Mouse (Mus musculus) thymus, postnatal 14 days (tissue): ENCODE results near the gene Atg16l2.

Source experiments
- DNase-seq: peaks from one replicate; pipeline ENCODE4 v3.0.0; 2021

Atg16l2 gene

GRCm38 (mm10) chr7:101291211-101291610, 10.8 kb downstream of the Atg16l2 start:
- no peak for DNase-seq

DNA sequence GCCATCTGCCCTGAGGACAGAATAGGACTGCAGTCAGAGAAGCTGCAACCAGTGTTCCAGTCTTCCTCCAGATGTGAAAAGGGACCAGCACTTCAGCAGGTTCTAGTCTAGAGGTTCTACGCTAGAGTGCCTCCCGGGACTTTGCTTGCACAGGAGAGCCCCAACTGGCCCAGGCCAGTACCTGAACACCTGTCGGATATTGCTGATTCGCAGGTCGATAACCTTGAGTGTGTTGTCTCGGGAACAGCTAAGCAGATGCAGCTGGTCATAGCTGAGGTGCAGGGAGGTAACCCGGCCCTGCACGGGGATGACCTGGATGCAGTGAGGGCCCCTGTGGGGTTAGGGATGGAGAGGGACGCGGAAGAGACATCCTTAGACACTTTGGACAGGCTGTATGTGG, 11.7 kb downstream of the Atg16l2 start:
- no peak for DNase-seq

GRCm38 (mm10) chr7:101288436-101288835, 13.6 kb downstream of the Atg16l2 start:
- peak; percentile 42 for DNase-seq

- DNase-seq, result no peak
Observed at GRCm38 (mm10) chr7:101287820-101288219, 14.2 kb downstream of the Atg16l2 start.

DNA sequence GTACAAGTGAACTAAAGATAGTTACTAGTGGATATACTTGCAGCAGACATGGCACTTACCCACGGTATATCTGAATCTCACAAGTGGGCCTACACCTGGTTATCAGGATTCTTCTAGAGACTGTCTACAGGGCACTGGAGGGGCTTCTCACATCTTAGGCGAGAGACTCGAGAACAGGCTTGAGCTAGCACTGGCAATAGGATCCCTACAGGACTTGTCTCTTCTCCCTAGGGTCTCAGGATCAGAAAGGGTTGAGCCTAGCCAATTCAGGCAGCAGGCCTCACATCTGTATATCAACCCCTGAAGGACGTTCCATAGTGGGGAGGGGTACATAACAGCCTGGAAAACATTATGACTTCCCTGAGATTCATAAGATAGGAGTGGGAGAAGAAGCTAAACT, 15.2 kb downstream of the Atg16l2 start:
- no peak for DNase-seq

DNA sequence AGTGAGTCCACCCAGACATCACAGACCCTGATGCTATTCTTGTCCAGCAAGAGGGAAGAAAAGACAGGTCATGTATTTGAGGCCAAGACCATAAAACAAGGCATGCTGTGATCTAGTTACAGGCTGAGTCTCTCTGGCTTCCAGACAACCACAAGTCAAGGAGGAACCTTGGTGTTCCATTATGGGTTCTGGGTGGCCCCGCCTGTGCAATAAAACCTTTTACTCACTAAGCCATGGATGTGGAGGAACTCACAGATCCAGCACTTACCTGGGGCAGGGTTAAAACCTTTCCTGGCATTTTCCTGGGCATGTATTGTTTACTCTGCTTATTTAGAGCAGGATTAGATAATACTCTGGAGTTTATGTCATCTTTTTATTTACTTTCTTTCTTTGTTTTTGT, 17.5 kb downstream of the Atg16l2 start:
- no peak for DNase-seq

DNA sequence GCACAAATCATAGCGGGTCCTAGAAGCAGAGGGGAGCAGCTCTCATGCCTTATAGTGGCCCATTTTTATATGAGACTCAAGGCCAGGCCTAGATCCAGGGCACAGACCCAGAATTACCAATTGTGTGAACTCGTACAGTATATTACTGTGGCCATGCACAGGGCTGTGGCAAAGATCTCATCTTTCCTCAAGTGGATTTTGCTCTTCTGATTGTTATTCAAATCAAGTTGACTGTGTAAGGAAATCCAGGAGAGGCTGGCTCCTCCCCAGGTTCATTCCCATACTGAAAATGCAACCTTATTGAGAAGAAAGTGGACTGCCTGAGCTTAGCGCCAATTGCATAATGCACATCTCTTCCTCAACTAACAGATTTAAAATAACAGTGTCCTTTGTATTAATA, 19.3 kb downstream of the Atg16l2 start:
- no peak for DNase-seq

DNA sequence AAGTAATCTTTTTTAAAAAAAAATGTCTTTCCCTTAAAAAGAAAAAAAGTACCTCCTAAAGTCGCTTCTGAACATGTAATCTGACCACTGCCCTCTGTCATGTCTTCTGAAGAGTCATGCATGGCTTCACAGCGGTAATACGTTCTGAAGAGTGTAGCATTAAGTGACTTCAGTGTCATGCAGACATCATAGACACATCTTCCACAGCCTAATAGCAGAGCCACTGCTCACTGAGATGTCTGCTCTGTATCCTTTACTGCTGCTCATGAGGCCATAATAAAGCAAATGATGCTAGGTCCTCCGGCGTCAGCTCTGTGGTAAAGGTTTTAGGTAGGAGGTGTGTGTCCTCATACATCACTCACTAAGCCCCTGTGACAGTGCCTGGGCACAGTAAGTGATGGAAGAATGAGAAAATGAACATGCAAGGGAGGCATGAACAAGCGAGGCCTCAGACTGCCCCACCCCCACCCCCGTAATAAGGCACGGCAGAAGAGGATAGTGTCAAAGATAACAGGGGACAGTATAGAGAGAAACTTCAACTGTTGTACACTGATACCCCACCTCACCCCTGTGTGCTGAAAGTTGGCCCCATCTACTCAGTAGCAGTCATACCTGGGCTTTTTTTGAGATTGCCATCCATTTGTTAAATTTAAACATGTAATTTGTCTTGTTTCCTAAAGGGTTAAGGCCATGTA, 29.4 kb downstream of the Atg16l2 start:
- no peak for DNase-seq

- DNase-seq, result no peak
Observed at GRCm38 (mm10) chr7:101271602-101272001, 30.4 kb downstream of the Atg16l2 start.

- DNase-seq, result no peak
Observed at GRCm38 (mm10) chr7:101267457-101268259, 34.4 kb downstream of the Atg16l2 start.

DNA sequence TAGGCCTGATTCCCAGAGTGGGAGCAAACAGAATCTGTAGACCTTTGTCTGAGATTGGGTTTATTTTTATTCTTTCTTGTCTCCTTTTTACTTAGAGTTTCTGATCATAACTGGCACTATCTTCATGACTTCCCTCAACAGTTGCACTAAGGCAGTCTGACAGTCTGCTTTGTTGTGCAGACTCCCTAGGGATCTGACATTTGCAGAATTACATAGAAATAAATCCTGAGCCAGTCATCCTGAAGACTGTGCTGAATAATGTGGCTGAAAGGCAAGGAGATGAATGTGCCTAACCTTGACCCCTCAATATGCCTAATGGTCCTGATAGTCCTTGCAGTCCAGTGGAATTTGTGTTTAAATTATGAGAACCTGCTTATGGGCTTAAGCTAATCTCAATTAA, 38.5 kb downstream of the Atg16l2 start:
- no peak for DNase-seq

DNA sequence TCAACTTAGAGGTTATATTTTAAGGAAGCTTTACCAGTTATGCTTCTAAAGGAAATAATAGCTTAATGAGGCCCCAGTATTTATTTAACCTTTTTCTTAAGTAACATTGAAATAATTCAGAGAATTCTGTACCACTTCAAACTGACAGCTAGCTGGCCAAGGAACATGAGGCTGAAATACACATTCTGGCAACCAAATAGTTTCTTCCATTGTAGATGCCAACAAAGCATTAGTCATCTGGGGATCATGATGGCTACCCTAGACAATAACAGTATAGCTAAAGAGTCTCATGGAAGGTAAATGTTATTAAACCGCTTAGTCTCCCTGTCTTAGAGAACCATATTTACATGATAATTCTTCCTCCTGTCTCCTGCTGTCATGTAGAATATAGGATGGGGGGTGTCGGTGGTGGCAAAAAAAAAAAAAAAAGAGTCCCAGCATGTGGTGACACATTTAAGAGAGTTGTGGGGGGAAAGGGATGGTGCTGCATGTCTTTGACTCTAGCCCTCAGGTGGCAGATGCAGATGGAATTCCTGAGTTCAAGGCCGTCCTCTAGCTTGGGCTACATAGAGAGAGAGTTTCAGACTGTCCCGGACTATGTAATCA, 40.0 kb downstream of the Atg16l2 start:
- DNase-seq, result no peak

DNA sequence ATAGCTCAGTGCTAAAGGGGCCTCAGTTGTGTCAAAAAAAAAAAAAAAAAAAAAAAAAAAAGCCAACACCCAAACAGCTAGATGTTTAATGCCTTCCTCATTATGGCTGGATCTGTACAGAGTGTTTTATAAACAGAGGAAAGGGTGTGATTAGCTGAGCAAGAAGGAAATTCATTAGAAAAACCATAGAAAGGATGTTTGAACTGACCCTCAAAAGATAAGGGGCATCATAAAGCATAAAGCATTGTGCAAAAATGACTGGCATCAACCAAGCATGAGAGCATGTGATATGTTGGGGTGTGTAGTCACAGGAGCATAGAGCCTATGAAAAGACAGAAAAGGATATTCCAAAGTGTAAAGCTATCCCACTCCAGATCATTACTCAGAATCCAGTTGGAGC, 43.6 kb downstream of the Atg16l2 start:
- no peak for DNase-seq

GRCm38 (mm10) chr7:101253071-101253470, 49.0 kb downstream of the Atg16l2 start:
- DNase-seq, result no peak

DNA sequence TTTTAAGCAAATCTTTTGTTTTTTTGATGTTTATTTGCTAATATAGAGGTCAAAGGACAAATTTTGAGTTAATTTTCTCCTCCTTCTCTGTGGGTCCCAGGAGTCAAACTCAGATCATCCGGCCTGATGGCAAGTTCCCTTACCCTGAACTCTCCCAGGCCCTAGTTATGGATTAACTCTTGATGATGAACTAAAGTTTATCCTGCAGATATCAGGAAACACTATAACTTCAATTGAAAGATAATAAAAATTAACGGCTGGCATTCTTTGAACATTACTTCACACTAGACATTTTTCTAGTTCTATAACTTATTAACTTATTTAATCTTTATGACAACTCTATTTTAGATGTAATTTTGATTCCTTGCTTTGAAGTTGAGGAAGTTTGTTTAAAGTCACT, 52.9 kb downstream of the Atg16l2 start:
- DNase-seq, result no peak

- DNase-seq, result no peak
Observed at GRCm38 (mm10) chr7:101248760-101249159, 53.3 kb downstream of the Atg16l2 start.

GRCm38 (mm10) chr7:101236712-101237473, 65.2 kb downstream of the Atg16l2 start:
- no peak for DNase-seq

DNA sequence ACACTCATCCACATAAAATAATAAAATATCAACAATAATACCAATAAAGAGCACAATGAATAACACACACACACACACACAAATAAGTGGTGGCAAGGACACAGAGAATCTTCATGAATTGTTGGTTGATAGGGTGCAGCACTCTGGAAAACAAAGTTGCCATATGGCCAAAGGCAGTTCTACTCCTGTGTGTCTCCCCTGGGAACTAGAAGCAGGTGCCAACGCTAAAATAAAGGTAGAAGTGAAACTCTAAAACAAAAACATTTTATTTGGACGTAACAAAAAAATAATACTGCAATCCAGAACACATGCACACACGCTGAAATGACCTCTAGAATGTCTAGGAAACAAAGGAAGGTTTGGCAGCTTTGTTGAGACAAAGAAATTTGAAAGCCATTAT, 69.3 kb downstream of the Atg16l2 start:
- DNase-seq, result no peak

DNA sequence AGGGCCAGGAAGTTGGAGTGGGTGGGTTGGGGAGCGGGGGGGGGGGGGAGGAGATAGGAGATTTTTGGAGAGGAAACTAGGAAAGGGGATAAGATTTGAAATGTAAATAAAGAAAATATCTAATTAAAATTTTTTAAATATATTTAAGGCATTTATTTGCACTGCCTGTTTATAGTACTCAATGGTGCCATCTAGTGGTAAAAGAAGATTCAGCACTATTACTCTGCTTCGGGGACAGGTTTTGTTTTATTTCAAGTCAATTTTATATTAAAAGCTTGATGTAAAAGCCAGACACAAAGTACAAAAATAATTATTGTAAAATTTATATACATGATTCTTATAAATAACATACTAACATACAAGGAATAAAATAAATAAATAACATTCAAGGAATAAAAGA, 70.6 kb downstream of the Atg16l2 start:
- peak; percentile 17 for DNase-seq

DNA sequence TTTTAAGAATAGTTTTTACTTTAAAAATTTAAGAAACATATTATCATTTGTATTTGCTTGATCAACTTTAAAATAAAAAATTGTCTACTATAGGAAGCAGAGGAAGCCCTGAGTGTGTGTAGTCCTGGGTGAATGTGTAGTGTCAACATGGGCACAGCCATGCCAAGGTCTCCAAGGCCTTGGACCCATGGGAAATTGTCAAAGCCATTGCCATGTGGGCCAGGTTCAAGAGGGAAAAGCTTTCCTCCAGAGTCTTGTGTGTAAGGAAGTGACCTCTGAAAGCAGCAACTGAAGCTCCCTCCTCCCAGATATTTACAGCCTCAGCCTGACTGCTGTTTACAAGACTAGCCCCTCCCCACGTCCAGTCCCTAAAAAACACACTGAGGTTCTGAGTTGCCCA, 72.7 kb downstream of the Atg16l2 start:
- no peak for DNase-seq

DNA sequence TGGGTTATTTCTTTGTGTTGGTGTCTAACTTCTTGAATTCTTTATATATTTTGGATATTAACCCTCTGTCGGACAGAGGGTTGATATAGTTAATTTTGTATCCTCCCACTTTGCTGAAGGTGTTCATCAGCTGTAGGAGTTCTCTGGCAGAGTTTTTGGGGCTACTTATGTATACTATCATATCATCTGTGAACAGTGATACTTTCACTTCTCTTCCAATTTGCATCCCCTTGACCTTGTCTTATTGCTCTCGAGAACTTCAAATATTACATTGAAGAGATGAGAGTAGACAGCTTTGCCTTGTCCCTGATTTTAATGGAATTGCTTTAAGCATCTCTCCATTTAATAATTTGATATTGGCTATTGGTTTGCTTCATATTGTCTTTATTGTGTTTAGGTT, 78.5 kb downstream of the Atg16l2 start:
- DNase-seq, result no peak

GRCm38 (mm10) chr7:101216724-101217123, 85.3 kb downstream of the Atg16l2 start:
- DNase-seq, result no peak

DNA sequence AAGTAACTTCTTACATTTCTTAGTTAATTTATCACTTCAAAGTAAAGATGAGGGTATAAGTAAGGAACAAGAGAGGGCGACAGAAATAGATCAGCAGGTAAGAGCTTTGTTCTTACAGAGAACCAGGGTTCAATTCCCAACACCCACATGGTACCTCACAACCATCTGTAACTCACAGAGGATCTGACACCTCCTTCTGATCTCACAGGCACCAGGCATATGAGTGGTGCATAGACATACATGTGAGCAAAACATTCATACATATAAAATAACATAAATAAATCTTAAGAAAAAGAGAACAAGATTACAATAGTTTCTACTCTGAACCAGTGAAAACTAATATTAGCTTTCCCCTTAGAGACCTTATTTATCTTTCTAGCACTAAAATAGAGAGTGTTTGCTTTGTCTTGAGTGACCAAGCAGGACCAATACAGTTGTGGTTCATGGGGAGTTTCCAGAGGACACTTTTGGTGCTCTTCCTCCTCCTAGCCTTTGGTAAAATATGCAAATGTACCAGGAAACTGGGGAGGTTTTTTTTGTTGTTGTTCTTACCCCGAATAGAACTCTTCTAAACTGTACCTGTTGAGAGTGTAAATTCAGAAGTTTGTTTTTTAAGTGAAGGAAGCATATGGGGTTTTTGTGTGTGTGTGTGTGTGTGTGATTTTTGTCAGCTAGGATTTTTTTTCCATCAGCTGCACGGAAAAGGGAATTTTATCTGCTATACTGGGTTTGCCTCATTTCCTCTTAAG, 88.4 kb downstream of the Atg16l2 start:
- DNase-seq, result no peak
